Mouse (Mus musculus): ENCODE data around the gene Vav2.
A peak's percentile ranks its signal among the peaks of the same experiment; 100 is the strongest.

The Vav2 gene

GRCm38 (mm10) chr2:27324690-27325089 is 102.1 kb downstream of the Vav2 start:
- no peak for DNase-seq (ENCODE audit: extremely low read depth, low read depth, low spot score)

GRCm38 (mm10) chr2:27321431-27321875 is 105.4 kb downstream of the Vav2 start:
- DNase-seq (ENCODE audit: extremely low read depth, low read depth, low spot score) = no peak

- peak; percentile 37 for DNase-seq (ENCODE audit: extremely low read depth, low read depth, low spot score)
Observed at GRCm38 (mm10) chr2:27320820-27321219, 106.0 kb downstream of the Vav2 start.

GRCm38 (mm10) chr2:27318606-27319005 is 108.2 kb downstream of the Vav2 start:
- DNase-seq (ENCODE audit: extremely low read depth, low read depth, low spot score) = no peak

GRCm38 (mm10) chr2:27318197-27318596 is 108.6 kb downstream of the Vav2 start:
- DNase-seq (ENCODE audit: extremely low read depth, low read depth, low spot score) = no peak

- no peak for DNase-seq (ENCODE audit: extremely low read depth, low read depth, low spot score)
Observed at GRCm38 (mm10) chr2:27316167-27316566, 110.7 kb downstream of the Vav2 start.

GRCm38 (mm10) chr2:27314269-27314668 is 112.6 kb downstream of the Vav2 start:
- DNase-seq (ENCODE audit: extremely low read depth, low read depth, low spot score) = no peak

GRCm38 (mm10) chr2:27312500-27312899 is 114.3 kb downstream of the Vav2 start:
- no peak for DNase-seq (ENCODE audit: extremely low read depth, low read depth, low spot score)

GRCm38 (mm10) chr2:27311606-27312005 is 115.2 kb downstream of the Vav2 start:
- no peak for DNase-seq (ENCODE audit: extremely low read depth, low read depth, low spot score)

GRCm38 (mm10) chr2:27310908-27311307 is 115.9 kb downstream of the Vav2 start:
- no peak for DNase-seq (ENCODE audit: extremely low read depth, low read depth, low spot score)

- no peak for DNase-seq (ENCODE audit: extremely low read depth, low read depth, low spot score)
Observed at GRCm38 (mm10) chr2:27310221-27310620, 116.6 kb downstream of the Vav2 start.

GRCm38 (mm10) chr2:27306628-27307027 is 120.2 kb downstream of the Vav2 start:
- DNase-seq (ENCODE audit: extremely low read depth, low read depth, low spot score) = no peak

GRCm38 (mm10) chr2:27304741-27305140 is 122.1 kb downstream of the Vav2 start:
- DNase-seq (ENCODE audit: extremely low read depth, low read depth, low spot score) = no peak

GRCm38 (mm10) chr2:27304074-27304473 is 122.8 kb downstream of the Vav2 start:
- no peak for DNase-seq (ENCODE audit: extremely low read depth, low read depth, low spot score)

GRCm38 (mm10) chr2:27301444-27302111 is 125.3 kb downstream of the Vav2 start:
- DNase-seq (ENCODE audit: extremely low read depth, low read depth, low spot score) = no peak

- DNase-seq (ENCODE audit: extremely low read depth, low read depth, low spot score) = no peak
Observed at GRCm38 (mm10) chr2:27300725-27301443, 125.9 kb downstream of the Vav2 start.

GRCm38 (mm10) chr2:27296656-27297406 is 130.0 kb downstream of the Vav2 start:
- no peak for DNase-seq (ENCODE audit: extremely low read depth, low read depth, low spot score)

GRCm38 (mm10) chr2:27294777-27295176 is 132.1 kb downstream of the Vav2 start:
- DNase-seq (ENCODE audit: extremely low read depth, low read depth, low spot score) = no peak

GRCm38 (mm10) chr2:27289019-27289418 is 137.8 kb downstream of the Vav2 start:
- no peak for DNase-seq (ENCODE audit: extremely low read depth, low read depth, low spot score)

- no peak for DNase-seq (ENCODE audit: extremely low read depth, low read depth, low spot score)
Observed at GRCm38 (mm10) chr2:27286971-27287710, 139.7 kb downstream of the Vav2 start.

GRCm38 (mm10) chr2:27284441-27284840 is 142.4 kb downstream of the Vav2 start:
- no peak for DNase-seq (ENCODE audit: extremely low read depth, low read depth, low spot score)
